Mouse (Mus musculus): Measurements from ENCODE around the gene Gm5142.

Gm5142 gene

GRCm38 (mm10) chr14:59178649-59179048 lies at the start of gene Gm5142:
Gene Gm5142 (minus strand): TSS chr14:59178749.
- DNase-seq, result no peak

DNA sequence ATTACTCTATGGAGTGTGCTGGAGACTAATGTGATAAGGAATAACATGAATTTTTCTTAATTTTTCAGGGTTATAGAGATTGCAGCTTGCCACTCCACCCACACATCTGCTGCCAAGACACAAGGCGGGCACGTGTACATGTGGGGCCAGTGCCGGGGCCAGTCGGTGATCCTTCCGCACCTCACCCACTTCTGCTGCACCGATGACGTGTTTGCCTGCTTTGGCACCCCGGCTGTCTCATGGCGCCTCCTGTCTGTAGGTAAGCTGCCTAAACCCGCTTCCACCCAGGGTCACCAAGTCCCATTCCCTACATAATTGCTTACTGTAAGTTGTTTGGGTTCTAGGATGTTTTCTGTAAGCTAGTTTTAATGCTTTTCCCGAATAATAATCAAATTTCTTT lies 47.7 kb upstream of the Gm5142 start:
- no peak for DNase-seq

DNA sequence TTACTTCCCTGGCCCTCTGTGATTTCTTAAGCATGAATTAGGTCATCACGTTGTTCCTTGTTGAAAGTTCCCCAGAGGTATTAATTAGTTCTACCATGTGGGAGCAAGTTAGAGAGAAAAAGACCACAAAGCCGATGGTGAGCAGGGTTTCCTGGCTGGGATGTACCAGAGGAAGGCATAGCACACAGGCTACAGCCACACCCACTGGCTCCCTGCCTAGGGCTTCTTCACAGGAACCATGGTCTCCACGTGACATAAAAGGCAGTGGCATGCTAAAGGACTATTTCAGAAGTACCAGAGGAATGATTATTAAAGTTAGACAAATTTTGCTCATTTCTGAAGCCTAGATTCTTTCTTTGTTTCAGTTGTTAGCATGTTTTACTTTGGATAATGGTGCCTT lies 40.7 kb upstream of the Gm5142 start:
- DNase-seq, result no peak

DNA sequence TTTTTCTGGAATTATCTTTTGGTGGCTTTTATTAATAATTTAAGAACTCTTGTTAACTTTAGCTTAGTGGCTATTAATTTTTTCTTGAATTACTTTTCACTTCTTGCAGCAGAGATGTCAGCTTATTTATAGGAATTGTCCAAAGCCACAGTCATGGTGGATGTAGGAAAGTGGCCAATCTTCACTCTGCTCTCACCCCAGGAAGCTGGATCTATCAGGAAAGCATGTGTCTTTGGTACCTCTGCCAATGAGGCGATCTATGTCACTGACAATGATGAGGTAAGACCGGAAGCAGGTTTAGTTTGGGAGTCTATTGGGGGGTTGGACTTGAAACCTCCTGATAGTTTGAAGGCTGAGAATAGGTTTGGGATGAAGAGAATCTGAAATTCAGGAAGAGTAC lies 31.3 kb upstream of the Gm5142 start:
- DNase-seq, result peak; percentile 51 to 70

GRCm38 (mm10) chr14:59209003-59209402 lies 30.5 kb upstream of the Gm5142 start:
- DNase-seq, result no peak

GRCm38 (mm10) chr14:59205976-59206583 lies 27.5 kb upstream of the Gm5142 start:
- no peak for DNase-seq

GRCm38 (mm10) chr14:59205461-59205860 lies 26.9 kb upstream of the Gm5142 start:
- no peak for DNase-seq

DNA sequence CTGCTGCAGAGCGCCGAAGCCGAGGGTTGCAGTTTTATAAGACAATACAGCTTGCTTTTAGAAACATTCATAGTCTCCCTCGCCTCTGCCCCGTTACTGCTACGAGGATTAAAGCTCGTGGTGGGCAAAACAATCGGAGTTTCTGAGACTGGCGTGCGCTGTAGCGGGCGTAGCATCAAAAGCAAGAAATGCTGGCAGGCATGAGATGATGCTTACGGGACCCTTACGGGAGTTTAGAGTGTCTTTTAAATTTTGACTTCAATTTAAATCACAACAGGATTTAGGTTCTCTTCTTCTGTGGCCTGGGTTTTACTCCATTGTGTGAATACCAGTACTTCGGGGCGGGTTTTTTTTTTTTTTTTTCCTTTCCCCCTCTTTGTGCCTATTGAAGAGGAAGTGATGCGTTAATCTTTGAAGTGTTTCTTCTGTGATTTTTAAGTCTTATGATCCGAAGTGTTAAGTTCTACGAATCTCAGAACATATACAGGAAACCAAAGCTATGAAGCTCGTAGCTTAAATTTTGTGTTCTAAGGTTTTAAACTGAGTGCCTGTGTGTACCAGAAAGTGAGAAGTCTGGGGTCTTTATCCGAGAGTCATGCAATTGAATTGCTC lies 23.2 kb upstream of the Gm5142 start:
- DNase-seq, result no peak

DNA sequence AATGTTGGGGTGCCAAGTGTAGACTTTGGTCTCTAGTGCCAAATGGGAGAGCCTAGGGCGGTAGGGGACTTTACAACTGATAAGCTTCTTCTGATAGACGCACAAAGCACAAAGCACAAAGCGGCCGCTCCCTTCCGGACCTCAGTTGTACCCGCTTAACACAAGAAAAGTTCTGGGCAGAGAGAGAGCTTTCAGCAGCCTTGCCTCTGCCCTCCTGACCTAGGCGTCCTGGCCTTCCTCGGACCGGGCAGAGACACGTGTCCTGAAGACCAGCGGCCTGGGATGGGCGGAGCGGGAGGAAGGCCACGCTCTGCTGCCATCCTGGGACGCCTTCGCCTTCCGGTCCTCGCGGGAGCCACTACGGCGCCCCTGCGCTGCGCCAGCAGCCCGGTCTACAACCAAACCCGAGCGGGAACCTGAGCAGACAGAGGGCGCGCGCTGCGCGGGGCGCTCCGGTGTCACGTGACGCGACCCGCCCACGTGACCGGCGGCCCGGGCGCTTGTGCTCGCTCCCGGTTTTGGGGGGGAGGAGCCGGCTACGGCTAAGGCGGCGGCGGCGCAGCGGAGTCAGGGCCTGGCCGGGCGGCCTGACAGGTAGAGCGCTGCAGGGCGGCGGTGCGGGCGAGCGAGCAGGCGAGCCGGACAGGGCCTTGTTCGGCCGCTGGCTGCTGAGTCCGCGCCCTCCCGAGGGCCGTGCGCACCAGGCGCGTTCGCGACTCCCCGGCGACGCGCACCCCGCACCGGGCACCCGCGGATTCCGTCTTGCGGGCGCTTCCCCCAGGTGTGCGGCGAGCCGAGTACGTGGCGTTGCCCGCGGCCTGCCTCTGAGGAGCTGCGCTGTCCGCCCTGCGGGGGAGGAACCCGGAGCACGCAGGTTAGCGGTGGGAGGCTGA lies 22.4 kb upstream of the Gm5142 start, which contains the start of gene Rcbtb1:
Rcbtb1 (plus strand) TSS at position 499 of the 893 bp plus-strand sequence.
- peak; percentile 91 to 95 for DNase-seq

- no peak for DNase-seq
These were observed 7.6 kb upstream of the Gm5142 start for GRCm38 (mm10) chr14:59186121-59186520.

DNA sequence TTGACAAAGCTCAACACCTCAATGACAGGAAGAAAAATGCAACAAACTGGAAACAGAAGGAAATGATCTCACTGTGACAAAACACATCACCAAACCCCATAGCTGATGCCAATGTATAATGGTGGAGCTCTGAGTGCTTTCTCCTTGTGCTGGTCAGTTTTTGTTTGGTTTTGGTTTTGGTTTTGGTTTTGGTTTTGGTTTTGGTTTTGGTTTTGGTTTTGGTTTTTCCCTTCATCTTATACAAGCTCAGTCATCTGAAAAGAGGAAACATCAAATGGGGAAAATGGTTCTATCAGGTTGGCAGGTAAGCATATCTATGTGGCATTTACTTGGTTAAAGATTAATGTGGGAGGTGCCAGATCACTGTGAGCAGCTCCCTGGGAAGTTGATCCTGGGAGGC lies 7.0 kb upstream of the Gm5142 start:
- DNase-seq, result no peak

- no peak for DNase-seq
These were observed 4.2 kb upstream of the Gm5142 start for GRCm38 (mm10) chr14:59182732-59183131.

GRCm38 (mm10) chr14:59157016-59157698 lies 21.4 kb downstream of the Gm5142 start:
- no peak for DNase-seq

- DNase-seq, result peak in 1 of 2 experiments; percentile 10
These were observed 23.0 kb downstream of the Gm5142 start for GRCm38 (mm10) chr14:59155589-59155988.

- no peak for DNase-seq
These were observed 35.8 kb downstream of the Gm5142 start, which contains the start of gene 1700129C05Rik for GRCm38 (mm10) chr14:59142793-59143192. Gene 1700129C05Rik (minus strand): TSS chr14:59142893.

DNA sequence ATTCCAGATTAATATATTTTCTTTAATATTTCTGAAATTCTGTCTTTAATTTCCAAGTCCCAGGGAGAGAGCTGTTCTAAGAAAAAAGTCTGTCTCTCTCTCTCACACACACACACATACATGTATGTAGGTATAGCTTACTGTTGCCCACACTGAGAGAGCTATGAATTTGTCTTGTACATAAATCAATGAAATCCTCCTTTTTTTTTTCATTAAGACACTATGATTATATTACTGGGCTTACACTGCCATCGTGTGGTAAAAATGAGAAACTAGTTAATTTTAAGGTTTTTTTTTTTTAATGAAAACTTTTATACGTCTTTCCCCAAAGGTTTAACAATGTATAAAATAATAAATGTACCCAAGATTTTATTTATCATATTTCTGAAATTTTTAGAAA lies 64.3 kb downstream of the Gm5142 start:
- DNase-seq, result peak in 1 of 2 experiments; percentile 17

All from cerebellum, postnatal 14 days (tissue).